Mouse (Mus musculus) right cerebral cortex, postnatal 14 days (tissue): Measurements from ENCODE around the gene Gpr62.

ENCODE experiments used
- DNase-seq: peaks from one replicate; pipeline ENCODE4 v3.0.0; 2022

The Gpr62 gene

GRCm38 (mm10) chr9:106454071-106454761 lies 11.5 kb downstream of the Gpr62 start:
- no peak for DNase-seq

DNA sequence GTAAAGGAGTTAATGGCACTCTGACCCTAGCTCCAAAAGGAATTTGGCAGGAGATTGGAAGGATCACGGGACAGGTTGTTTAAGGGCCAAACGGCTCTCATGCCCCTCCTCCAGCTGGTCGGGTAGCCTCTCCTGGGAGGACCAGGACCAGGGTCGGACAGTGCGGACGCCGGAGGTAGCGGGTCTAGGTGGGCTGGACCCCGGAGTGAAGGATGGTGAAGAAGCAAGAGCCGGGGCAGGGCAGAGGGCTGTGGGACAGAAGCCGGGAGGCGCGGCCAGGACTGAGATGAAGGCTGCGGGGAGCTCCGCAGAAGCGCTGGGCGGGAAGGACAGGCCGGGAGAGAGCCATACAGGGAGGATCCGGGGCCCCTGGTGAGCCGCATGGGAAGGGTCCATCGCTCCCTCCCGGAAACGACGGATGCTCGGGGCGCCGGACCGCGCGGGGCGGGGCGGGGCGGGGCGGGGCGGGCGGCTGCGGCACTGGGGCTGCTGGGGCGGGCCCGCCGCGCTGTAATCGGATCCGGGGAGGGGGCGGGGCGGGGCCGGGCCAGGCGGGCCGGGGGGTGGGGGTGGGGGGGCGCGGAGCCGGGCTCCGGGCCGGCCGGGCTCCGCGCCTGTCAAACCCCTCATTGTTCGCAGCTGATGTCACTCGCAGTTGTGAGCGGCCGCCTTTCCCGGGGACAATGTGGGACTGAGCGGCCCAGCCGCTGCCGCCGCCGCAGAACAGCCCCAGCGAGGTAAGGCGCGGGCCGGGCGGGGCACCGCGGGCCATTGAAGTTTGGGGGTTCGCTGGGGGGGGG lies 12.3 kb downstream of the Gpr62 start, which contains the start of gene Pcbp4:
Gene Pcbp4 (plus strand): TSS at position 21 of the 800 bp plus-strand sequence.
- DNase-seq = peak; percentile 62

GRCm38 (mm10) chr9:106452821-106453220 lies 12.9 kb downstream of the Gpr62 start:
- DNase-seq = peak; percentile 62

GRCm38 (mm10) chr9:106452351-106452750 lies 13.4 kb downstream of the Gpr62 start:
- DNase-seq = no peak

GRCm38 (mm10) chr9:106451899-106452298 lies 13.8 kb downstream of the Gpr62 start:
- no peak for DNase-seq

DNA sequence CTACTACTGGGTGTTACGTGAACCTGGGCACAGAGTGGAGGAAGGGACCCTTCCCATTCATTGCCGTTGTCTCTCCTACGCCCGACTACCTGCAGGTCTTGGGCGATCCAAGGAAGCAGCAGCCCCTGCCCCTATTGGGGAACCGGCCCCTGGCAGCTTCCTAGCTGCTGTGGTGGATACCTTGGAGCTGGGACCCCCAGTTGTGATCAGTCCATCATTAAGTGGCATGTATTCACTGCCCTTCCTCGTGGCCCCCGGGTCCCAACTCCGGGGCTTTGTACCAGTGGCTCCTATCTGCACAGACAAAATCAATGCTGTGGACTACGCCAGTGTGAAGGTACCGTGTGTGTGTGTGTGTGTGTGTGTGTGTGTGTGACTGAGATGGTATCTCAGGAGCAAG lies 14.4 kb downstream of the Gpr62 start:
- no peak for DNase-seq

DNA sequence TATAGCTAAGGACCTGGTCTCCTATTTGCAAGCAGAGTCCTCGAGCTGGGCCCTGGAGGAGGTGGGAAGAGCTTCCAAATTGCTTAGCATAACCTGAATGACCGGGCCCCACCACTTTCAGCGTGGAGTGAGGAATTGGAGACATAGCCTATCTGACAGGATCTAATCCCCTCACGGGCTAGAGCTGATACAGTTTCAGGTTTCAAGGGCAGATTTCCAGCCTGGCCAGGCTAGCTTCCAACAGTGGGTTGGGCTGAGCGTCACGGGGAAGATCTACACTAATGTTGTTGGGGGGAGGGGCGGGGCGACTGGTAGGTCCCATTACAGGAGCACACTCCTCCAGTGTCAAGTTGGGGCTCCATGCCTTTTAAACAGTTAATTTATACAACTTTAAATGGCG lies 15.1 kb downstream of the Gpr62 start:
- DNase-seq = no peak

GRCm38 (mm10) chr9:106449947-106450346 lies 15.8 kb downstream of the Gpr62 start:
- no peak for DNase-seq

DNA sequence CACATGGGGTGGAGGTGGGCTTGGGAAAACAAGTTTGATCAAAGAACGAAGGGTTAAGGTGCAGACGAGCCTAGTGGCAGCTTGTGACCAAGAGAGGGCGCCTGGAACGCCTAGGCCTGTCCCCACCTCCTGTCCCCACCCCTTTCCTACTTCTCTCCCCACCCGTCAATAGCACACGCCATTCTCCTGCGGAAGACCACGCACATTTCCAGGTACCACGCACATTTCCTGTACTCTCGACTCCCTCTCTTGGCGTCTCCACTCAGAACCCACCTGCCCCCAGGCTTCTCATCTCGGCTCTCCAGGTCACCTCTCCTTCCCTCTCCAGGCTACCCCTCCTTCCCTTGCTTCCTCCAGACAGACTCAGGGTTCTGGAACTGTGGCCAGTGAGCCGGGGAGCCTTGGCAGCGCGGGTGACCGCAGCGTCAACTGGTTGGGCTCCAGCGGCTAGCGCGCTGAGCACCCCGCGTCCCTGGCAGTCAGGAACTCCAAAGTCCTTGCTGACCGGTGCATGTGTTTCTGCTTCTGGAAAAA lies 17.2 kb downstream of the Gpr62 start:
- DNase-seq = peak; percentile 70

DNA sequence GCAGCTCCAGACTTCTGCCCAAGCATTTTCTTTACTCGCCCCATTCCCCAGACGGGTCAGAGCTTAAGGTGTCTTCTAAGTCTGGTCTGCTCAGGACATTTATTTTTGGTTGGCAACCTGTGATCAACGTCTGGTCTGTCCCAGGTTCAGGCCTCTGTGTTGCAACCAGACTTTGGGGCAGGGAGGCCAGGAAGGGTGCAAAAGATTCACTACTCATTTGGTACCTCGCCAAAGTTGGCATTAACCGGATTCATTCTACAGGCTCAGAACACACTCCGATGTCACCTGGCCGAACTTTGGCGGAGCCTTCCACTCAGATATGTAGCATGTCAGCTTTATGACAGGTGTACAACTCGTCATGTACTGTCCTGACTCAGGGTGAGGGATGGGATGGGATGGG lies 17.8 kb downstream of the Gpr62 start:
- no peak for DNase-seq

DNA sequence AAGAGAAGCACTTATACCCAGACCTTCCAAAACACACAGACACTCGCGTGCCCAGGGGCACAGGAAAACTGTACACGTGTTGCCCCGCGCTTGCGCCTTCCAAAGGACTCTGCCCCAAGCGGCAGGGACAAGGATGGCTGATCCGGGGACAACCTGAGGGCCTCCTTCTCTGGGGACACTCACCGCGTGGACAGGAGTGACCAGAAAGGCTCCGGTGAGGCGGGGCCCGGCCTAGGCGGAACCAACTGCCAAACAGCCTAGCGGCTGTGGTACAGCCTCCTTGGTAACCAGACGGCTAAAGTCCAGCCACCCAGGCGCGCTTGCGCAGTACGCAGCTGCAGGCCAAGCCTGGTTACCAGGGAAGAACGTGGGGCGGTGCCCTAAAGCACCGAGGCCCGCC lies 18.4 kb downstream of the Gpr62 start, which contains the start of the genes Abhd14b and Abhd14a:
Gene Abhd14b (plus strand): TSS at position 112 of the 400 bp plus-strand sequence.
Gene Abhd14a (minus strand): TSS at position 331 of the 400 bp plus-strand sequence.
- DNase-seq = peak; percentile 88

DNA sequence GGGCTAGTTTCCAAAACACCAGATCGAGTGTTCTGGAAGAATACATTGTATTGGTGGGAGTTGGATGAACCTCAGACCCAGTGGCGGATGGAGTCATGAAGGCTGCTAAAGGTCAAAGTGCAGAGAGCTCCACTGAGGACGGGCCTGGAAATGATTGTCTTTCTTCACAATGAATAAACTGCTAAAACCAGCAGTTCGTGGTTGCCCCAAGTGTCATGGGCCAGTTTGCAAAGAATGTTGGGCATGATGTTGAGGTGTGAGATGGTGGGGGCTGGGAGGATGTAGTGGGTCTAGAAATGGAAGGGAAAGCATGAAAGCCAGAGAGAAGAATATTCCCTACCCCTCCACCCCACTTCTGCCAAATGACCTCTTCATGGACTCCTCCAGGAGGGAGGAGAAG lies 20.9 kb downstream of the Gpr62 start:
- DNase-seq = no peak

GRCm38 (mm10) chr9:106442680-106443079 lies 23.1 kb downstream of the Gpr62 start:
- DNase-seq = no peak

DNA sequence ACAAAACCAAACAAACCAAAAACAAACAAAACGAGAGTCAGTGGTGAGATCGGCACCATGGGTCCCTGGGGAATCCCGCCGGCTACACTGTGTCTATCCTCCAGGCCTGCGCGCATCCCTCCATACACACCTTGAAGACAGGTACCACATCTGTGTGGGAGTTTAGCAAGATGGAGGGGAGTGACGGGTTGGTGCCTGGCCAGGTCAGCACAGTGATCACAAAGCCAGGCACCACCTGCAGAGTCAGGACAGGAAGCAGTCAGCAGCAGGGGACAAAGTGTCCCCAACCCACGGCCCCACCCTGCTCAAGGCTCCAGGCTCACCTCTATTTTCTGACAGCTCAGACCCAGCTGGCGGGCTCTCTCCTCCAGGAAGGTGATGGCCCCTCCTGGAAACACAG lies 29.2 kb downstream of the Gpr62 start:
- peak; percentile 5 for DNase-seq

DNA sequence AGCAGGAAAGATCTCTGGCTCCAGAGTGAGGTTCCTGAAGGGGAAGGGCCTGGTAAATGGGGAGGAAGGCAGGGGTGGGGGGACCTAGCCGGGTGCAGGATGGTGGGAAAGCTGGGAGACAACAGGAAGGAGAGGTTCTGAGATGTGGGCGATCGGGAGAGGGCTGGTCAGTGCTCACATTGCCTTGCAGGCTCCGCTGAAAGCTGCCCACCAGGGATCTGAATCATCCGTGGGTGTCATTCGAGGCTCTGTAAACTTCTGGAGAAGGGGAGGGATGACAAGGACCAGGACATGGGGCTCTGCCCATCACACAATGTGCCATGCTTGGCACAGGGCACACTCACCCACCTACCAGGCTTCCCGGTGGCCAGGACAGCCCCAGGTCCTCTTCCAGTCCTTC lies 32.3 kb downstream of the Gpr62 start:
- DNase-seq = peak; percentile 11

DNA sequence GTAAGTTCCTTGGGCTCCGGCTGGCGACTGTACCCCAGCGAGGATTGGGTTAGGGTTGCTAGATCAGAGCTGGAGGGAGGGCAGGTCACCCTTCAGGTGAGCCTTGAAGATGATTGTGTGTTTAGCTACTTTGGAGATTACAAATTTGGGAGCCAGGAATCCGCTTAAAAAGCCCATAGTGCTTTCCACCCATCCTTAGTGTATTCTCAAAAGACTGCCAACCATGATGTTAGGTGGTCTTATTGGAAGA lies 35.8 kb downstream of the Gpr62 start:
- no peak for DNase-seq

GRCm38 (mm10) chr9:106429221-106430014 lies 36.3 kb downstream of the Gpr62 start, which contains the start of gene Rpl29:
Rpl29 (plus strand) TSS chr9:106429454.
- DNase-seq = peak; percentile 89

DNA sequence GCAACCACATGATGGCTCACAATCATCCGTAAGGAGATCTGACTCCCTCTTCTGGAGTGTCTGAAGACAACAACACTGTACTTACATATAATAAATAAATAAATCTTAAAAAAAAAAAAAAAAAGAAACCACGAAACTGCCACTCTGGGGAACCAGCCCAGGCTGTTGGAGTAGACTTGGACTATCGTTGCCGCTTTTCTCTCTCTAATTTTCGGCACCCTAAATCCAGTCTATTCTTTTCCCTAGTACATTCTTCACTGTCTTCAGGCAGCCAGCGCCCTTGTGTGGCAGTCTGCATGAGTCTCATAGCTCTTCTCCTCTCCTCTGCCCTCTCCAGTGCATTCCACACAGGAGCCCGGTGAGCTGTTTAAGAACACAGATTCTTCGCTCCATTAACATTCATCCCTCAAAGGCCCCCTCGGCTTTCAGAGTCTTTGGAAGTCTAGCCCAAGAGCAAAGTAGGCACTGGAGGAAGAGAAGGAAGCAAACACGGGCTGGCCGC lies 37.0 kb downstream of the Gpr62 start:
- DNase-seq = no peak

DNA sequence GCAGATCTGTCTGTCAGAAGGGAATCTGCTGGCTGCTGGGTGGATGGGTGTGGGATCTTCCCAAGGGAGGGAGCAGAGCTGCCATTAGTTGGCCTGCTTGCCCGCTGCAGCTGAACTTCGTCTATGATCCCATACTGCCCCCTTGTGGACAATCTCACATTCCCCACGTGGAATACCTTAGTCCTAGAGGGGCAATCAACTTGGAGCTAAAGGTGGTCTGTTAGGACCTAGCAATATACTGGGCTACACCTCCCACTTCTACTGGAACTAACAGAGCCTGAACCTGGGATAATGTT lies 43.9 kb downstream of the Gpr62 start:
- DNase-seq = peak; percentile 88

DNA sequence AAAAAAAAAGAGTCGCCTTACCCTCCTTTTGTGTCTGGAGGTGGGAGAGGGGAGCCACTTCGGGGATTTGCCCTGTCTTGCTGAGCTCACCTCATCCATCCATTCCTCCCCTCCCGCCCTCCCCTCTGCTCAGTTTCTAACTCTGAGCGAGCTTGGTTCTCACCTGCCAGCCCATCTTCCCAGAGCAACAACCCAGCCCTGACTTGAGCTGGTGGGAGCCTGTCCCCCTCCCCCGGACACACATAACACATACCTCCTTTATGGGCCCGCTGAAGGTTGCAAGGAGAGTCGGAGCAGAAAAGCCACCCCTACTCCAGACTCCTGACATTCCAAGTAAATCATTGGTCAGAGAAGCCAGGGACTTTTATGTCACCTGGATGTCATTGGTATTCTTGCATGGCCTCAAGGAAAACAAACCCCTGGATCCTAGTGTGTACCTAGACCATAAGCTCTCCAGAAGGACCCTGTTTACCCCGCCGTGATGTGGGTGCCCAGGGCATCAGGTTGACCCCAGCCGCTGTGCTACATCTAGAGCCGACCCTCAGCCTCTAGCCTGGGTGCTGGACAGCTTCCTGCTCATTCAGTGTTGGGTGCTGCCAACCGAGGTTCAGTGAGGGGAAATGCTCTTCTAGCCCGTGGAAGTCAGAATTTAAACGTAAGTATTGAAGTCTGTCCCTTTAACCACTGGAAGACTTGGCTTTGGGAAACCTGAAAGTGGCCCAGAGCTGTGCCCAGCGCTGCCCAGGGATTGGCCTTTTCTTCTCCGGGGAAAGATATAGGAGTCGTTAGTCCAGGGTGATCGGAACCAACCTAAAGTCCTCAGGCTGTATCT lies 44.5 kb downstream of the Gpr62 start:
- no peak for DNase-seq

- DNase-seq = no peak
These were observed 45.1 kb downstream of the Gpr62 start for GRCm38 (mm10) chr9:106420608-106421007.
